Mouse (Mus musculus) kidney, postnatal 0 days (tissue): ENCODE measurements around the gene Gm16223. TPM values are rescaled to one million over a fixed set of nuclear protein-coding genes. Genes with fewer than 3 reads are reported as not detected.

Experiments
- ATAC-seq: fragments of 200-750 bp; cut with Nextera tagmentation; replicated peaks from 2 replicates; pipeline ENCODE4 v1.8.0; 2017; ENCODE audit warnings: low read depth, moderate number of reproducible peaks, moderate TSS enrichment, moderate library complexity; ENCODE audit not compliant: low FRiP score
- DNase-seq: peaks from one replicate; pipeline ENCODE4 v3.0.0-alpha.2; 2016; ENCODE audit warnings: low spot score
- H3K27ac ChIP-seq: fragments of 300-500 bp; sonication (generic); 2 replicates; pipeline ENCODE4 v1.5.1; 2014; ENCODE audit warnings: mild to moderate bottlenecking
- H3K27me3 ChIP-seq: fragments of 300-500 bp; sonication (generic); 2 replicates; pipeline ENCODE4 v1.6.1; 2014; ENCODE audit warnings: low read length, mixed read lengths; ENCODE audit not compliant: insufficient read depth
- H3K36me3 ChIP-seq: fragments of 300-500 bp; sonication (generic); 2 replicates; pipeline ENCODE4 v1.6.1; 2014; ENCODE audit warnings: low read length, mixed read lengths; ENCODE audit not compliant: insufficient read depth
- H3K4me1 ChIP-seq: fragments of 300-500 bp; sonication (generic); replicated peaks from 2 replicates; pipeline ENCODE4 v1.6.1; 2014; ENCODE audit warnings: antibody characterized with exemption, low read length, mixed read lengths; ENCODE audit not compliant: insufficient read depth
- H3K4me2 ChIP-seq: fragments of 300-500 bp; sonication (generic); 2 replicates; pipeline ENCODE4 v1.6.1; 2014; ENCODE audit warnings: mild to moderate bottlenecking, low read length, moderate library complexity, mixed read lengths
- H3K4me3 ChIP-seq: fragments of 300-500 bp; sonication (generic); replicated peaks from 2 replicates; pipeline ENCODE4 v1.5.1; 2014; ENCODE audit warnings: low read depth, low read length
- H3K9ac ChIP-seq: fragments of 300-500 bp; sonication (generic); 2 replicates; pipeline ENCODE4 v1.6.1; 2014; ENCODE audit warnings: low read depth, low read length
- H3K9me3 ChIP-seq: fragments of 300-500 bp; sonication (generic); replicated peaks from 2 replicates; pipeline ENCODE4 v1.6.1; 2016; ENCODE audit warnings: low read length, inconsistent platforms, mixed read lengths
- CTCF ChIP-seq: IDR thresholded peaks from 2 replicates; pipeline ENCODE4 v1.5.1; 2016; ENCODE audit warnings: antibody characterized with exemption, low read depth, mild to moderate bottlenecking, moderate library complexity
- WGBS: fragments of 180-500 bp; shearing (Covaris S2); extraction: QIAGEN DNeasy Blood & Tissue Kit; methylation state at CpG from one replicate; pipeline ENCODE4 v1.1.7; 2014; 5-methylcytosine and 5-hydroxymethylcytosine counted together
- polyA plus RNA-seq: library from polyadenylated mRNA; unstranded; fragments of >200 nt; fragmentation: Nextera tagmentation; extraction: Ambion mirVana; gene quantifications from 2 replicates; pipeline ENCODE4 v1.2.1, GENCODE M21; 2015

Gm16223 gene
- polyA plus RNA-seq = not detected in 2 replicates

DNA sequence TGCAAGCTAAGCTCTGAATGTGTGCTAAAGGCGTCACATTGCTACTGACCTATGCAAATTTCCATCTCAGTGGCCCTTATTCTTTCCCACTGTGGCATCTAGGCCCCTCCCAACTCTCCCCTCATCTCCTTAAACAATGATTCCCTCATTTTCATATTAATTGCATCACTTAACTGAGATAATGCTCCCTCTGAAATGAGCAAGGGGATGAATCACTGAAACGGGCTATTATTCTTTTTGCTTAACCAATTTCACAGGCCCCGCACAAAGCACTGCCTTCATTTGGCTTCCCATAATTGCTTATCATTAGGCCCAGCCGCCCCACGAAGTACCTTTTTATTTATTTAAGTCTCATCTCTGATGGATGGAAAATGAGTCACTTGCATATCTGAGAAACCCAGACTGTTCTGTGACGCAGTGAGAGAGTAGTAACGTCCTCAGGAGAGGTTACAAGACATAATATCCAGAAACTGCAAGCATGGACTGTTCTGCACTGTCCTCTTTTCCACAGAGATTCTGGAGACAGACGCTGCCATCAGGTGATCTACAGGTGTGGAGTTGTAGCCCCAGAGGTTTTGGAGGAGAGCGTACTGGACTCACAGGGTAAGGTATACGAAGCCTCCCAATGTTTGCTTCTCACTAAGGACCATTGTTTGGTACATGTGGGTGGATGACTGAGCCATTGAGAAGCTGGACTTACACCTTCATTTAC, at the start of gene Gm16223:
TSS of gene Gm16223 (plus strand) at position 485 of the 712 bp plus-strand sequence.
- 83% methylated on average over 10 of the region's 10 CpGs for WGBS
- no peak within 1 kb of the TSS for H3K4me2 ChIP-seq
- ATAC-seq (no peak), DNase-seq (no peak)
- no peaks in the 10 kb centered on the region for H3K36me3 ChIP-seq
- no peaks in the 10 kb centered on the region for H3K27me3 ChIP-seq
- H3K4me1 ChIP-seq = no peaks in the 10 kb centered on the region
- TF ChIP-seq CTCF = no peak
- no peak within 1 kb of the TSS for H3K9ac ChIP-seq
- no peaks in the 10 kb centered on the region for H3K9me3 ChIP-seq
- H3K27ac ChIP-seq = no peak within 1 kb of the TSS
- H3K4me3 ChIP-seq = no peak within 1 kb of the TSS

DNA sequence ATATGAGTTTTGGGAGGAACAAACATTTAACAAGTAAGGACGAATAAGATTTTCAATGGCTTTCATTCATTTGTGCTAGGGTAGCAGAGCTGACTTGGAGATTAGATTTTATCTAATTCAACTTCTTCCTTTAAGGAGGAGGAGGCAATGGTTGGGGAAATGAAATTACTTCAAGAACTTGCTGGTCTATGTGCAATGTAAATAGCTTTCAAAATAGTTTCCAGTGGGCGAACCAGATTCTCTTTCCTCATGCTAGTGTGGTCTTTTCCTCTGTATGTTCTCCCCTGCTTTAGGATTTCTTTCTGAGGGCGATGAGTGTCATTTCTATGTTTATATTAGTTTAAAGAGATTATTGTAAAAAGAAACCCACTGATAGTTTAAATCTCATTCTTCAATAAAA, 45.7 kb upstream of the Gm16223 start:
- Histone ChIP-seq H3K4me3 (no peak overlapping the region), H3K4me1 (no peaks in the 10 kb centered on the region), H3K9me3 (no peaks in the 10 kb centered on the region), H3K9ac (no peak overlapping the region), H3K27ac (no peak overlapping the region), H3K36me3 (no peaks in the 10 kb centered on the region), H3K4me2 (no peak overlapping the region), H3K27me3 (no peaks in the 10 kb centered on the region)
- WGBS = 80% methylated on average over 3 of the region's 3 CpGs
- DNase-seq (no peak), ATAC-seq (no peak)
- no peak for TF ChIP-seq CTCF

DNA sequence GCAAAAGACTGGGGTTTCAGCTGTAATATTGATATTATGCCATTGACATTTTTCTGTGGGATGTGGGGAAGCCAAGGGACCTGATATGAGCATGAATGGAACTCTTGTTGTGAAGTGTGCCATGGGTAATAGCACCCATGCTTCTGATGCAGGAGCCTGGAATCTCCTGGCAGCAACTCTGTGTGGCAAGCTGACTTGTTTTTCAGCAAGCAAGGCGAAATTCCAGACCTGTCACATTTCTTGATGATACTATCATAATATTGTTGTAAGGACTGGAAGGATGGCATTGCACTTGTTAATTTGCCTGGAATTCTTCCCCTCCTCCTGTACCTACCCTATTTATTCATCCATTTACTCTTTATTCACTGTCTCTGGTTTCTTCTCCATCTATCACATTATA, 44.2 kb upstream of the Gm16223 start:
- Histone ChIP-seq H3K4me3 (no peak overlapping the region), H3K4me2 (no peak overlapping the region), H3K9ac (no peak overlapping the region), H3K27ac (no peak overlapping the region), H3K9me3 (no peaks in the 10 kb centered on the region), H3K27me3 (no peaks in the 10 kb centered on the region), H3K36me3 (no peaks in the 10 kb centered on the region), H3K4me1 (no peaks in the 10 kb centered on the region)
- WGBS = 55% methylated on average over 1 of the region's 1 CpGs
- no peak for TF ChIP-seq CTCF
- DNase-seq (no peak), ATAC-seq (no peak)

DNA sequence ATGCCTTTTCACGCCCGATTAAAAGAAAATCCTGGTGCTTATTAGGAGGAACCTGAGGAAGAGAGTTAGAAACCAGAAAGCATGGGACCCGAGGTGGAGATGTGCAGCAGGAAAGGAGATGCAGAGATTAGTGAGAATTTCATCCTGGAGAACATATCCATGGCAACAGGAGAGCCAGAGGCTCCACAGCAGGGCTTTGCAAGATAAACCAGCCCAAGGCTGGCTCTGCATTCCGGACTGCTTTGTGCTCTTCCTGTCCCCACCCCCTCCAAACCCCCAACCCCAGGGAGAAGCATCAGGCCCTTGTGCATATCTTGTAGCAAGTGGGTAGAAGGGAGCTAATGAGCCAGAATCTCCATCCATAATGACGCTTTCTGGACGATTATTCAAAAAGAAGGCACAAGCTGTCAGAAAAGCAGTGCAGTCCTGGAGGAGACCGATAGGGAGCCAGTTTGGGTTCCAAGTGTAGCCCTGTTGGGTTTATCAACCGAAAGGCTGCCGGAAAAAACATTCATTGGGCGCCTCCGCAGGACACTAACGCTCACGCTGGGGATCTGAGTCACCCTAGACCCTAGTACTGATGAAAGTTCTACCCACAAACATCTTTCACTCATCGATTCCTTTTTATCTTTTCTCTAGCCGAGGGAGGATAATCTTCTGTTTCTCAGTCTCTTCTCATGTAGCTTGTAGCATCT, 31.2 kb upstream of the Gm16223 start:
- DNase-seq (no peak), ATAC-seq (no peak)
- Histone ChIP-seq H3K9ac (no peak overlapping the region), H3K4me2 (no peak overlapping the region), H3K4me1 (no peaks in the 10 kb centered on the region), H3K27ac (no peak overlapping the region), H3K9me3 (no peaks in the 10 kb centered on the region), H3K4me3 (no peak overlapping the region), H3K27me3 (no peaks in the 10 kb centered on the region), H3K36me3 (no peaks in the 10 kb centered on the region)
- 70% methylated on average over 15 of the region's 15 CpGs for WGBS
- no peak for TF ChIP-seq CTCF

DNA sequence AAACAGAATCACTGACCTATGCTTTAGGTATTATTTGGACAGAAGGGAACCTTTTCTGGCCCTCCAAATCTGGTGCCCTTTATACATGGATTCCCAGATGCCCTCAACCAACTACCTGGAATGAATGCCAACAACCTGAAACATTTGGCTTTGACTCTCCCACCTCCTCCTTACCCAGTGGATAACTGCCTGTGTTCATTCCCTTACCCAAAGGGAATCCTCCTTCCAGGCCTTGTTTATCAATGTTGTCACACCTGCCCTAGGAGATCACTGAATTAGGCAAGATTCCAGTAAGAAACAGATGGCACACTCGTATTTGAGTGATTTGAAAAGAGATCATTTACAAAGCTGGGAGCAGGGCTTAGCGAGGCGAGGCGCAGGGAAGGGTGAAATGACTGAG, 13.1 kb upstream of the Gm16223 start:
- no peak for ATAC-seq
- WGBS = 37% methylated on average over 4 of the region's 4 CpGs

DNA sequence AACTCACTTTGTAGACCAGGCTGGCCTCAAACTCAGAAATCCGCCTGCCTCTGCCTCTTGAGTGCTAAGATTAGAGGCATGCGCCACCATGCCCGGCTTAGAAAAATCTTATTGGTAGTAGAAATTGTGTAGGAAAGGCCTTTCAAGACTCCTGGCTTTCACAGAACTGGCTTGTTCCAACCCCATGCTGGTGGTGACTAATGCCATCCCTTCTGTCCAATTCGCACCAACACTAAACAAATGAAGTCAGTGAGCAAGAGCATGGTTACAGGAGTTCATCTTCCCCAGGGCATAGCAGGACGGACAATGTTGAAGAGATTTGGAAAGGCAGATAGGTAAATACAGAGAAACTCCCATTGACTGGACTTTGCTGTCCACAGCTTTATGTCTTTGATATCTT, 12.6 kb upstream of the Gm16223 start:
- no peak for TF ChIP-seq CTCF
- ATAC-seq (no peak), DNase-seq (no peak)
- Histone ChIP-seq H3K36me3 (no peaks in the 10 kb centered on the region), H3K4me2 (no peak overlapping the region), H3K9me3 (no peaks in the 10 kb centered on the region), H3K4me1 (no peaks in the 10 kb centered on the region), H3K27me3 (no peaks in the 10 kb centered on the region), H3K4me3 (no peak overlapping the region), H3K27ac (no peak overlapping the region), H3K9ac (no peak overlapping the region)
- WGBS = 90% methylated on average over 5 of the region's 5 CpGs

More for the DNA sequence above, 13.1 kb upstream of the Gm16223 start:
- Histone ChIP-seq H3K4me2 (no peak overlapping the region), H3K9ac (no peak overlapping the region), H3K36me3 (no peaks in the 10 kb centered on the region), H3K27me3 (no peaks in the 10 kb centered on the region), H3K27ac (no peak overlapping the region), H3K4me1 (no peaks in the 10 kb centered on the region), H3K9me3 (no peaks in the 10 kb centered on the region), H3K4me3 (no peak overlapping the region)
- DNase-seq = no peak
- TF ChIP-seq CTCF = no peak
